In genomic region chr16:44099377-44099776, GRCm38 (mm10) we compare ENCODE assay signal across 21 mouse cellular contexts. TPM values are rescaled to one million over a fixed set of nuclear protein-coding genes. Genes with fewer than 3 reads are reported as not detected.
DNase-seq lines count a peak whose midpoint lies in the region; ATAC-seq and TF ChIP-seq lines count a peak whose summit lies in the region.
"Had no signal": no experiment of that assay in that cellular context is flagged by ENCODE, and none has a peak within 500 bp of the region (broad histone marks: within the 10 kb centered on the region; RNA-seq: fewer than 3 reads in every experiment).

No protein-coding gene starts in this region.

- no peak overlapping the region for H3K4me2 ChIP-seq in kidney, embryonic 14.5 days (replicated peaks; ENCODE audit: low read depth, low read length)
- H3K4me2 ChIP-seq: forebrain, embryonic 13.5 days; heart, embryonic 11.5 days; hindbrain, embryonic 13.5 days had no signal

- H3K9me3 ChIP-seq in kidney, embryonic 14.5 days (ENCODE audit: control insufficient read depth, low read length) = no peaks in the 10 kb centered on the region
- H3K9me3 ChIP-seq: forebrain, embryonic 10.5 days; forebrain, embryonic 13.5 days; hindbrain, embryonic 10.5 days; hindbrain, embryonic 13.5 days had no signal

- H3K9ac ChIP-seq in kidney, embryonic 14.5 days (ENCODE audit: low read depth, low read length) = no peak overlapping the region
- H3K9ac ChIP-seq: forebrain, embryonic 13.5 days; hindbrain, embryonic 13.5 days had no signal

- H3K4me3 ChIP-seq in kidney, adult 2 months (ENCODE audit: insufficient read depth, low read depth, low read length) = no peak overlapping the region
- no peak overlapping the region for H3K4me3 ChIP-seq in kidney, embryonic 14.5 days (ENCODE audit: low read length)
- H3K4me3 ChIP-seq: forebrain, embryonic 10.5 days; forebrain, embryonic 13.5 days; hindbrain, embryonic 10.5 days; hindbrain, embryonic 13.5 days had no signal

- no peak for ATAC-seq in kidney, embryonic 14.5 days (ENCODE audit: low FRiP score, low TSS enrichment)
- ATAC-seq: forebrain, embryonic 13.5 days; forebrain, embryonic 16.5 days; hindbrain, embryonic 16.5 days had no signal

- no peak for TF ChIP-seq POLR2A in kidney, adult 2 months (IDR thresholded peaks at IDR 0.05; ENCODE audit: low read depth, low read length)

- no peak for TF ChIP-seq CTCF in kidney, adult 2 months (conservative IDR thresholded peaks at IDR 0.05; ENCODE audit: insufficient read depth, insufficient read length, low read depth, low read length)

- no peak overlapping the region for H3K27ac ChIP-seq in kidney, adult 2 months (ENCODE audit: insufficient read depth, low read depth, low read length)
- H3K27ac ChIP-seq in kidney, embryonic 14.5 days (ENCODE audit: low read depth, low read length) = no peak overlapping the region
- H3K27ac ChIP-seq: forebrain, embryonic 10.5 days; forebrain, embryonic 13.5 days; hindbrain, embryonic 10.5 days; hindbrain, embryonic 13.5 days had no signal

- no peaks in the 10 kb centered on the region for H3K27me3 ChIP-seq in kidney, adult 2 months (replicated peaks; ENCODE audit: control insufficient read depth, insufficient read depth, low read length)
- H3K27me3 ChIP-seq in kidney, embryonic 14.5 days (ENCODE audit: control insufficient read depth, insufficient read depth, low read length) = no peaks in the 10 kb centered on the region
- H3K27me3 ChIP-seq: forebrain, embryonic 13.5 days; hindbrain, embryonic 13.5 days had no signal

- 68% methylated on average over 7 of the region's 7 CpGs for WGBS in kidney, adult 2 months
- WGBS in kidney, embryonic 14.5 days = 93% methylated on average over 7 of the region's 7 CpGs

- peaks cover 27% of the 10 kb centered on the region for H3K36me3 ChIP-seq in kidney, adult 2 months (ENCODE audit: control insufficient read depth, insufficient read depth, low read length)
- H3K36me3 ChIP-seq in kidney, embryonic 14.5 days (ENCODE audit: control insufficient read depth, insufficient read depth, low read length) = peaks cover 70% of the 10 kb centered on the region

- H3K4me1 ChIP-seq in kidney, adult 2 months (ENCODE audit: control insufficient read depth, insufficient read depth, low read length) = peaks cover 10% of the 10 kb centered on the region; the same call in 1 of the 2 replicates
- no peaks in the 10 kb centered on the region for H3K4me1 ChIP-seq in kidney, embryonic 14.5 days (ENCODE audit: control insufficient read depth, insufficient read depth, low read length)
- H3K4me1 ChIP-seq: forebrain, embryonic 10.5 days; forebrain, embryonic 13.5 days; hindbrain, embryonic 10.5 days; hindbrain, embryonic 13.5 days had no signal

- DNase-seq in heart, adult 11 months = peak; percentile 44
- DNase-seq in heart, postnatal 14 days = no peak
- DNase-seq in kidney, adult 2 months = peak; percentile 54
- DNase-seq in kidney, postnatal 14 days = peak; percentile 21
- DNase-seq in urinary bladder, postnatal 4 days (ENCODE audit: low spot score in 2 of 2) = no peak
- DNase-seq: adrenal gland, postnatal 10 days; adrenal gland, postnatal 36 days; cerebellum, adult 18-20 months; cerebellum, adult 9-10 months; cerebellum, postnatal 14 days; gastrocnemius, postnatal 10 days; gastrocnemius, postnatal 36 days; heart, postnatal 36 days had no signal

- intact Hi-C loops in heart, postnatal 14 days (cut with DNase I) = no loop called here

RNA-seq across cellular contexts. Expression of gene Gramd1c, which starts 36.2 kb away (rescaled TPM):
- total RNA-seq in heart, postnatal 14 days (2021) = under 1 TPM; 0.54 to 0.69 TPM
- polyA plus RNA-seq in kidney, adult 2 months (2012; rRNA removed) = 0.83 and 1.3 TPM in 2 replicates
- 3.8 and 5.6 TPM in 2 replicates for polyA plus RNA-seq in kidney, embryonic 14.5 days (2014; fragmentation: Nextera tagmentation; extraction: Ambion mirVana)

RNA-seq across cellular contexts. Expression of gene Atp6v1a, which starts 40.1 kb away (rescaled TPM):
- 10 to 100 TPM; 37.8 to 39.6 TPM for total RNA-seq in heart, postnatal 14 days (2021)
- 115 and 139 TPM in 2 replicates for polyA plus RNA-seq in kidney, adult 2 months (2012; rRNA removed)
- polyA plus RNA-seq in kidney, embryonic 14.5 days (2014; fragmentation: Nextera tagmentation; extraction: Ambion mirVana) = 49.1 and 75.6 TPM in 2 replicates

RNA-seq across cellular contexts. Expression of gene Naa50, which starts 40.3 kb away (rescaled TPM):
- total RNA-seq in heart, postnatal 14 days (2021) = 10 to 100 TPM; 52.5 to 56.0 TPM
- 8.8 and 9.3 TPM in 2 replicates for polyA plus RNA-seq in kidney, adult 2 months (2012; rRNA removed)
- polyA plus RNA-seq in kidney, embryonic 14.5 days (2014; fragmentation: Nextera tagmentation; extraction: Ambion mirVana) = 70.9 and 77.4 TPM in 2 replicates

Comparison
In these comparisons a context has a peak if more than half of its experiments do, and no peak if none do; other contexts are left out.
1. DNase-seq: peak in heart, adult 11 months (single experiment), kidney, adult 2 months (single experiment) and kidney, postnatal 14 days (single experiment); none in heart, postnatal 14 days (0 of 2) and urinary bladder, postnatal 4 days (0 of 2).